Mouse (Mus musculus) MEL (cell line): Measurements from ENCODE around the gene Nup160.

Experiments used
- CTCF ChIP-seq, 3 experiments: IDR thresholded peaks in 2 of 3; conservative IDR thresholded peaks in 1 of 3; 2 replicates each; pipeline ENCODE4 v1.5.1; 2011 to 2012; ENCODE audit warnings: low read length in 3 of 3, low read depth in 2 of 3, mild to moderate bottlenecking in 2 of 3, improper control_type of control experiment in 1 of 3, inconsistent platforms in 1 of 3, mixed read lengths in 1 of 3, moderate library complexity in 1 of 3; ENCODE audit not compliant: control insufficient read depth in 1 of 3, insufficient read depth in 1 of 3, poor library complexity in 1 of 3, severe bottlenecking in 1 of 3
- GABPA ChIP-seq: IDR thresholded peaks from 2 replicates; pipeline ENCODE4 v1.6.1; 2012; ENCODE audit warnings: low read depth, mild to moderate bottlenecking, inconsistent platforms, low read length, improper control_type of control experiment, moderate library complexity
- MAFK ChIP-seq: IDR thresholded peaks from 2 replicates; pipeline ENCODE4 v1.6.1; 2011; ENCODE audit warnings: low read depth, mild to moderate bottlenecking, low read length, improper control_type of control experiment, borderline replicate concordance
- MYB ChIP-seq: IDR thresholded peaks from 2 replicates; pipeline ENCODE4 v1.6.1; 2011; ENCODE audit warnings: mild to moderate bottlenecking, low read depth, low read length, improper control_type of control experiment
- POLR2A ChIP-seq, 2 experiments: IDR thresholded peaks; 2 replicates each; pipeline ENCODE4 v1.6.1; 2011 to 2012; ENCODE audit warnings: low read length in 2 of 2, mild to moderate bottlenecking in 2 of 2, control low read depth in 1 of 2, improper control_type of control experiment in 1 of 2, low read depth in 1 of 2, moderate library complexity in 1 of 2; ENCODE audit not compliant: control insufficient read depth in 1 of 2, insufficient read depth in 1 of 2, poor library complexity in 1 of 2
- RAD21 ChIP-seq: IDR thresholded peaks from 2 replicates; pipeline ENCODE4 v1.6.1; 2011; ENCODE audit warnings: mild to moderate bottlenecking, low read depth, low read length, improper control_type of control experiment
- USF1 ChIP-seq: IDR thresholded peaks from 2 replicates; pipeline ENCODE4 v1.6.1; 2014; ENCODE audit warnings: low read depth, mild to moderate bottlenecking, inconsistent platforms, low read length, improper control_type of control experiment, moderate library complexity

DNA sequence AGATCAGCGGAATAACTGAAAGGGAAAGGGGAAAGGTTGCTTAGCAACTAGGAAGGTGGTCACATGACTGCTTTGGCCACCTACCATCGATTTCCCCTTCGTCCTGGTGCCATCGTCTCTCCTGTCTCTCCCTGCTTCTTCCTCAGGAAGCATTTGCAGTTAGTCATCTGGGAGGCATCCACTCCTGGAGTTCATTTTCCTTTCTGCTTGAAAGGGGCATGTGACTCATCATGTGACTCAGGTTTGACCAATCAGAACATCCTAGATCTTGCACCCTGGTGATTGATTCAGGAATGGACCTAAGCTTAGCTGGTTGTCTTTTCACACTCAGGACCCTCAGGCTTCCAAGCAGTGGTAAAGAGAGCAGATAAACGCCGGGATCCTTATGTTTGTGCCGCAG is 40.2 kb upstream of the Nup160 start:
- TF ChIP-seq CTCF (IDR thresholded peaks at IDR 0.05 in 2 of 3, conservative IDR thresholded peaks at IDR 0.05 in 1 of 3; ENCODE audit: control insufficient read depth in 1 of 3, insufficient read depth in 1 of 3, low read depth in 2 of 3, low read length in 3 of 3, poor library complexity in 1 of 3, severe bottlenecking in 1 of 3) (no peak), POLR2A (IDR thresholded peaks at IDR 0.05; ENCODE audit: control insufficient read depth in 1 of 2, insufficient read depth in 1 of 2, low read depth in 1 of 2, low read length in 2 of 2, poor library complexity in 1 of 2) (no peak), MAFK (no peak), GABPA (no peak), RAD21 (no peak), MYB (no peak), USF1 (peak; percentile 88)
